Mouse (Mus musculus) embryonic facial prominence, embryonic 10.5 days (tissue): Measurements from ENCODE around the gene Zxdb. TPM values are rescaled to one million over a fixed set of nuclear protein-coding genes. Genes with fewer than 3 reads are reported as not detected.

Experiments
- polyA plus RNA-seq: library from polyadenylated mRNA; unstranded; fragments of >200 nt; fragmentation: Nextera tagmentation; extraction: Ambion mirVana; gene quantifications from 2 replicates; pipeline ENCODE4 v1.2.1, GENCODE M21; 2016

Gene Zxdb
- polyA plus RNA-seq, 1 experiment from 2014 or later: 1.1 TPM

Other genes starting within 250 kb of the Zxdb start
- gene Maged1, start 182.4 kb upstream of the Zxdb start, polyA plus RNA-seq: 696 and 702 TPM in 2 replicates
- gene Gspt2, start 88.5 kb upstream of the Zxdb start, polyA plus RNA-seq: 8.4 and 9.0 TPM in 2 replicates